Mouse (Mus musculus) forebrain, embryonic 14.5 days (tissue): ENCODE results near the gene Ltbr. TPM values are rescaled to one million over a fixed set of nuclear protein-coding genes. Genes with fewer than 3 reads are reported as not detected.
"Not testable (repeated sequence)": the region's sequence is repeated elsewhere in the genome, so short reads cannot be mapped to it uniquely, and the experiment has no call there.

Experiments
- ATAC-seq: fragments of 200-750 bp; cut with Nextera tagmentation; 2 replicates; pipeline ENCODE4 v1.8.0; 2017; ENCODE audit warnings: mild to moderate bottlenecking, moderate library complexity
- DNase-seq: peaks from one replicate; pipeline ENCODE4 v3.0.0-alpha.2; 2015; ENCODE audit warnings: low spot score
- H3K27ac ChIP-seq: fragments of 300-500 bp; sonication (generic); 2 replicates; pipeline ENCODE4 v1.5.1; 2014; ENCODE audit warnings: low read depth, mild to moderate bottlenecking, control low read depth, low read length, moderate library complexity
- H3K27me3 ChIP-seq: fragments of 300-500 bp; sonication (generic); replicated peaks from 2 replicates; pipeline ENCODE4 v1.6.1; 2014; ENCODE audit warnings: low read length, control low read depth, mixed read lengths; ENCODE audit not compliant: control insufficient read depth, insufficient read depth
- H3K36me3 ChIP-seq: fragments of 300-500 bp; sonication (generic); 2 replicates; pipeline ENCODE4 v1.6.1; 2014; ENCODE audit warnings: low read length, control low read depth; ENCODE audit not compliant: control insufficient read depth, insufficient read depth
- H3K4me1 ChIP-seq: fragments of 300-500 bp; sonication (generic); 2 replicates; pipeline ENCODE4 v1.6.1; 2014; ENCODE audit warnings: antibody characterized with exemption, low read length, control low read depth; ENCODE audit not compliant: control insufficient read depth, insufficient read depth
- H3K4me2 ChIP-seq: fragments of 300-500 bp; sonication (generic); 2 replicates; pipeline ENCODE4 v1.6.1; 2014; ENCODE audit warnings: mild to moderate bottlenecking, control low read depth, low read length
- H3K4me3 ChIP-seq: fragments of 300-500 bp; sonication (generic); 2 replicates; pipeline ENCODE4 v1.5.1; 2014; ENCODE audit warnings: low read depth, low read length, control low read depth
- H3K9ac ChIP-seq: fragments of 300-500 bp; sonication (generic); 2 replicates; pipeline ENCODE4 v1.6.1; 2014; ENCODE audit warnings: mild to moderate bottlenecking, low read length, control low read depth, moderate library complexity
- H3K9me3 ChIP-seq: fragments of 300-500 bp; sonication (generic); replicated peaks from 2 replicates; pipeline ENCODE4 v1.6.1; 2016; ENCODE audit warnings: low read length, control low read depth, mixed read lengths; ENCODE audit not compliant: control insufficient read depth
- WGBS: fragments of 180-500 bp; shearing (Covaris S2); extraction: QIAGEN DNeasy Blood & Tissue Kit; methylation state at CpG from one replicate; pipeline ENCODE4 v1.1.7; 2014; 5-methylcytosine and 5-hydroxymethylcytosine counted together
- polyA plus RNA-seq: library from polyadenylated mRNA; unstranded; fragments of >200 nt; fragmentation: Nextera tagmentation; extraction: Ambion mirVana; gene quantifications from 2 replicates; pipeline ENCODE4 v1.2.1, GENCODE M21; 2014

The Ltbr gene
- polyA plus RNA-seq, 1 experiment from 2014 or later = 12.9 TPM

DNA sequence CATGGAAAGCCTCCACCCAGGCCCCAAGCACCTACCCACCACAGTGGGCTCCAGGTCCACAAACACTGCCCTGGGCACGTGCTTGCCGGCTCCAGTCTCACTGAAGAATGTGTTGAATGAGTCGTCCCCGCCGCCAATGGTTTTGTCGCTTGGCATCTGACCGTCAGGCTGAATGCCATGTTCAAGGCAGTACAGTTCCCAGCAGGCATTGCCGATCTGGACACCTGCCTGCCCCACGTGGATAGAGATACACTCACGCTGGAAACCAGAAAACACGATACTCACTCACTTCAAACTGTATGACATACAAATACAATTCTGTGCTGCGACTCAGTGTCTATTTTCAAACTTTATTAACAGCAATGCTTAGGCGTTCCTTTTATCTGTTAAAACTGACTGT, 31.0 kb downstream of the Ltbr start:
- not testable (repeated sequence) for H3K4me2 ChIP-seq, ATAC-seq, H3K4me1 ChIP-seq, H3K27ac ChIP-seq, H3K4me3 ChIP-seq, H3K36me3 ChIP-seq, DNase-seq, H3K27me3 ChIP-seq, H3K9ac ChIP-seq, H3K9me3 ChIP-seq
- 90% methylated on average over 13 of the region's 13 CpGs for WGBS

DNA sequence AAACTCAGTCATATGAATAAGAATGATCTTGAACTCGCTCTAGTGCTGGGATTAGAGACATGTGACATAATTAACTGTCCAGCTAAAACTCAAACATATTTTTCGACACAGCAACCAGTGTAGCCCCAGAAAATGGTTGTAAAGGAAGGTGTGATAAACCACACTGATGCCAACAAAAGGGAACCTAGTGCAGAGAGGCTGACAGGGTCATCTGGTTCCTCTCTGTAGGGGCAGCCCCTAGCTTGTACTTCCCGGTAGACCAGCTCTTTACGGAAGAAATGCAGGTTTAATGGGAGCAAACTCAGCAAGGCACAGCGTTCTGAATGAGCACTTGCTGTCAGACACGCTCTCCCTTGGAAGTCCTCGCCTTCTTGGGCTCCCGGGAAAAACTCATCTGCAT, 34.0 kb downstream of the Ltbr start:
- ATAC-seq = no peak
- no peaks in the 10 kb centered on the region for H3K9me3 ChIP-seq
- no peaks in the 10 kb centered on the region for H3K36me3 ChIP-seq
- H3K4me3 ChIP-seq = no peak overlapping the region
- 69% methylated on average over 8 of the region's 8 CpGs for WGBS
- H3K9ac ChIP-seq = no peak overlapping the region
- H3K27me3 ChIP-seq = no peaks in the 10 kb centered on the region
- no peak overlapping the region for H3K27ac ChIP-seq
- H3K4me1 ChIP-seq = no peaks in the 10 kb centered on the region
- DNase-seq = no peak
- no peak overlapping the region for H3K4me2 ChIP-seq

DNA sequence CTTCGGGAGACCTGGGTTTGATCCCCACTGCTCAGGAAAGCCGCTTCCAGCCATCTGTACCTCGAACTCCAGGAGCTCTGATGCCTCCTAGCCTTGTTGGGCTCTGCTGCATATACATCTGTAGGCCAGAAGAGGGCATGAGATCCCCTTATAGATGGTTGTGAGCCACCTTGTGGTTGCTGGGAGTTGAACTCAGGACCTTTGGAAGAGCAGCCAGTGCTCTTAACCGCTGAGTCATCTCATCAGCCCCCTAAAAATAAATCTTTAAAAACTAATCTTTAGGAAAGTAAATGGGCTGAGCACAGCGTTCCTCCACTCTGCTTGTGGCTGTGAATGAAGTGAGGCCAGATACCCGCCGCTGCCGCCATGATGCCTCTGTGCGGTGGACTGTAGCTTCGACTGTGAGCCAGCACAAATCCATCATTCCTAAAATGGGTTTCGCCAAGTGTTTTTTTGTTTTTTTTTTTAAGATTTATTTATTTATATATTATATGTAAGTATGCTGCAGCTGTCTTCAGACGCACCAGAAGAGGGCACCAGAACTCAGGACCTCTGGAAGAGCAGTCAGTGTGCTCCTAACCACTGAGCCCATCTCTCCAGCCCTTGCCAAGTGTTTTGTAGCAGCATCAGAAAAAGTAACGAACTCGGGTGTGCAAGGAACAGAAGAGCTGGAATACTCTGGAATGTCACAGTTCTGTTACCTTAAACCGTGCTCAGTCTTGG, 38.7 kb downstream of the Ltbr start:
- Histone ChIP-seq H3K27me3 (no peaks in the 10 kb centered on the region), H3K9me3 (no peaks in the 10 kb centered on the region), H3K4me1 (no peaks in the 10 kb centered on the region), H3K4me3 (no peak overlapping the region), H3K36me3 (no peaks in the 10 kb centered on the region), H3K27ac (no peak overlapping the region), H3K9ac (no peak overlapping the region), H3K4me2 (no peak overlapping the region)
- WGBS = 64% methylated on average over 15 of the region's 15 CpGs
- DNase-seq (peak; percentile 36), ATAC-seq (no peak)

- ATAC-seq (no peak), DNase-seq (no peak)
- Histone ChIP-seq H3K36me3 (no peaks in the 10 kb centered on the region), H3K9me3 (no peaks in the 10 kb centered on the region), H3K9ac (no peak overlapping the region), H3K27ac (no peak overlapping the region), H3K4me3 (no peak overlapping the region), H3K4me1 (no peaks in the 10 kb centered on the region), H3K27me3 (no peaks in the 10 kb centered on the region), H3K4me2 (no peak overlapping the region)
- WGBS = 70% methylated on average over 10 of the region's 10 CpGs
Observed at GRCm38 (mm10) chr6:125272228-125272785, 41.4 kb downstream of the Ltbr start.

DNA sequence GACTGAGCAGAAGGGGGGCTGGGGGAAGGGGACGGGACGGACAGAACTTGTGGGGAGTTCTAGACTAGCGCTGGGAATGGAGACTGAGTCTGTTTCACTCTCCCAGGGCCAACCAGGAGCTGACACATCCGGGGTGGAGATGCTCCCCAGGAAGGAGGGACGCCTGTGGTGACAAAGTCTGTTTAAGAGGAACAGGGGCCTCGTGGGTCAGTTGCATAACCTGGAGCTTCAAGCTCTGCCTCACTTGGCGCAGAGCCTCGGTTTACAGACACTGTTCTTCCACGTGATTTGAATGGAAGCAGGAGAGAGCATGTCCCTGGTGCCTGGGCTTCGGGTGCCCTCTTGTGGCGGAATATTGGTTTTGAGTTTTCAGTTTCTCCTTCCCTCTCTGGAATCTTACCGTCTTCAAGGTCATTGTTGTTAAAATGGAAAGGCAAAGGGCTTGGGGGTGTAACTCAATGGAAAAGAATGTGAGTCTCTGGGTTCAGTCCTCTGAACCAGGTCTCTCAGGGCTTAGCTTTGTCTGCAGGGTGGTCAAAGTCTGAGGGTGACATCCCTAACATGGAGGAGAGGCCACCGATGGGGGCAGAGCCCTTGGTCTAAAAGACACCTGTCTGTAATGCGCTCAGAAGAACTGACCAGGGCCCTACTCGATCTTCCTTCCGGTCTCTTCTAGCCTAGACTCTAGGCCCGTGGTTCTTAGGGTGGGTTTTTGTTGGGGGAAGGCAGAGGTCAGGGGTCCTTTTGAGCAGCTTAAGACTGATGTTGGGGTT, 42.0 kb downstream of the Ltbr start:
- Histone ChIP-seq H3K9me3 (no peaks in the 10 kb centered on the region), H3K4me1 (no peaks in the 10 kb centered on the region), H3K4me2 (peak overlapping the region; percentile 32), H3K36me3 (no peaks in the 10 kb centered on the region), H3K4me3 (no peak overlapping the region), H3K27me3 (no peaks in the 10 kb centered on the region), H3K27ac (no peak overlapping the region), H3K9ac (0 out of 2 replicates have a peak overlapping the region, but pooled peaks have one; percentile 5)
- ATAC-seq = peak; percentile 93
- peak; percentile 96 for DNase-seq
- 17% methylated on average over 17 of the region's 17 CpGs for WGBS

DNA sequence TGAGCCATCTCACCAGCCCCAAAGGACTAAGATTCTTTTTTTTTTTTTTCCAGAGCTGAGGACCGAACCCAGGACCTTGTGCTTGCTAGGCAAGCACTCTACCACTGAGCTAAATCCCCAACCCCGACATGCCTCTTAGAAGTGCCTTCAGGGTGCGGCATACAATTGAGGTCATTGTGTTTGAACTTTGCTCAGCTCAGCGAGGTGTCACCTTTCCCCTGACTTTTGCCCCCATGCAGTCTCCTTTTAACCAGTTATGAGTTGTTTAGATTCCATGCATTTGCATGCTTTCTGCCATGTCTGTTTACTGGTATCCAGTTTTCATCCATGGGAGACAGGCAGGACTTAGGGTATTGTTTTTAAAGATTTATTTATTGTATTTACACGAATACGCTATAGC, 44.9 kb downstream of the Ltbr start:
- Histone ChIP-seq H3K27ac (no peak overlapping the region), H3K27me3 (no peaks in the 10 kb centered on the region), H3K36me3 (no peaks in the 10 kb centered on the region), H3K9me3 (no peaks in the 10 kb centered on the region), H3K4me2 (no peak overlapping the region), H3K4me1 (no peaks in the 10 kb centered on the region), H3K9ac (no peak overlapping the region), H3K4me3 (no peak overlapping the region)
- WGBS = 50% methylated on average over 6 of the region's 6 CpGs
- DNase-seq = no peak
- no peak for ATAC-seq

GRCm38 (mm10) chr6:125267469-125267868, 46.2 kb downstream of the Ltbr start:
- Histone ChIP-seq H3K36me3 (no peaks in the 10 kb centered on the region), H3K9me3 (no peaks in the 10 kb centered on the region), H3K27me3 (no peaks in the 10 kb centered on the region), H3K9ac (no peak overlapping the region), H3K4me2 (no peak overlapping the region), H3K27ac (no peak overlapping the region), H3K4me3 (no peak overlapping the region), H3K4me1 (no peaks in the 10 kb centered on the region)
- WGBS = 79% methylated on average over 3 of the region's 3 CpGs
- no peak for DNase-seq
- no peak for ATAC-seq

DNA sequence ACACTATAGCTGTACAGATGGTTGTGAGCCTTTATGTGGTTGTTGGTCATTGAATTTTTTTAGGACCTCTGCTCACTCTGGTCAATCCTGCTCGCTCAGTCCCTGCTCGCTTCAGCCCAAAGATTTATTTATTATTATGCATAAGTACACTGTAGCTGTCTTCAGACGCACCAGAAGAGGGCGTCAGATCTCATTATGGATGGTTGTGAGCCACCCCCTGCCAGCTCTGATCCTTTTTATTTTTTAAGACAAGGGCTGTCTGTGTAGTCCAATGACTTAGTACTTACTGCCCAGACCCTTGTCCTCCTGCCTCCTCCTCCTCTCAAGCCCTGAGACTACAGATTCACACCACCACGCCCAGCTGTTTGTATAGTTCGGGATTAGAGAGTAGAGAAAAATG, 47.1 kb downstream of the Ltbr start:
- not testable (repeated sequence) for H3K4me2 ChIP-seq, H3K9ac ChIP-seq, H3K4me3 ChIP-seq, H3K4me1 ChIP-seq, H3K36me3 ChIP-seq, ATAC-seq, H3K27me3 ChIP-seq, H3K9me3 ChIP-seq, H3K27ac ChIP-seq, DNase-seq
- WGBS = 64% methylated on average over 6 of the region's 6 CpGs

DNA sequence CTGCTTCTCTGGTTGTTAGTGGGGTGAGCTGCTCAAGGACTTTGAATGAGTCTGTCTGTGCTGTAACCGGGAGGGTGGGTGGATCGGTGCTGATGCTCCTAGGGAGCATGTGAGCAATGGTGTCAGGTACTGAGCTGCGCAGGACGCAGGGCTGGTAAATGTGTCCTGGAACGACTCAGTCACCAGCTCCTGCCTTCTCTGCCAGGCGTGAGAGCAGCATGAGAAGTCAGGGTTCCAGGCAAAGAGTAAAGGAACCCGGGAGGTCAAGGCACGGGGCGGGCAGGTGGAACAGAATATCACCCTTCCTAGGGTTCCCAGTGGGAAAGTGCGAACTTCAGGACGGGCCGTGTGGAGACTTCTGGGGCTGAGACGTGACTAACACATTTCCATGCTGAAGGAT, 47.6 kb downstream of the Ltbr start:
- Histone ChIP-seq H3K36me3 (no peaks in the 10 kb centered on the region), H3K9me3 (no peaks in the 10 kb centered on the region), H3K4me3 (no peak overlapping the region), H3K9ac (no peak overlapping the region), H3K27ac (no peak overlapping the region), H3K27me3 (no peaks in the 10 kb centered on the region), H3K4me1 (no peaks in the 10 kb centered on the region), H3K4me2 (no peak overlapping the region)
- WGBS = 75% methylated on average over 13 of the region's 13 CpGs
- ATAC-seq = no peak
- DNase-seq = no peak
